ENCODE assay signal across 8 mouse cellular contexts in the genomic region with DNA sequence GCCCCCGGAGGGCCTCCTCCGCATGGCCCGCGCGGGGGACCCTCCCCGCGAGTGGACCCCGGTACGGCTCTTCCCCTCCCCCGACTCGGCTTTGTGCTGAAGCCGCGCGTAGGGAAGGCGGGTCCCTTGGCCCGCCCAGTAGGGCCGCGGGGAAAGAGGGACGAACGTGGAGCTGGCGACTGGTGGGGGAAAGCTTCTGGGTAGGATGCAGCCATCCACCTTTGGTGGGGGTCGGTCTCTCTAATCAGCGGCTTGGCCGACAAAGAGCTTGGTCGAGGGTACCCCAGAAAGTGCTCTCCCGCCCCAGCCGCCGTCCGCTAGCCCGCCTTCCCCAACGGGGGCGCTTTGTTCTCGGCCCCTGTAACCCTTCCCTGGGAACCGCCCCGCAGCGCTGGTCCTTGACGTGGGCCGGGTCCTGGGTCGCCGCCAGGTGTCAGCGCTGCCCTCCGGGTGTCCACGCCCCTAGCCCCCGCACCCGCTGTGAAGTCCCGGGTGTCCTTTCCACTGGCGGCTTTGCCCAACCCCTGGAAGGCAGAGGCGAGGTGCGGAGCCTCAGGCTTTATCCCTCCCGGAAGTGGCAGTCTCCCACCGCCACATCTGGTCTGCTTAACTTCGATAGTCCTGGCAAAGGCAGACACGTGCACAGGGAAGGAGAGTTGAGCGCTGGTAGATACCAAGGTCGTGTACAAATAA. TPM values are rescaled to one million over a fixed set of nuclear protein-coding genes. Genes with fewer than 3 reads are reported as not detected.
A peak's percentile ranks its signal among the peaks of the same experiment; 100 is the strongest.
DNase-seq lines count a peak whose midpoint lies in the region; ATAC-seq lines count a peak whose summit lies in the region.

No protein-coding gene starts in this region.

- H3K4me1 ChIP-seq in heart, embryonic 15.5 days (replicated peaks) = peaks cover 22% of the 10 kb centered on the region

- peak overlapping the region; percentile 95 for H3K4me2 ChIP-seq in heart, embryonic 15.5 days

- ATAC-seq in heart, embryonic 15.5 days (replicated peaks; ENCODE audit: insufficient number of reproducible peaks, insufficient read depth, low FRiP score, low read depth) = peak; percentile 24; the same call in 1 of the 2 replicates
- peak; percentile 22; the same call in 1 of the 2 replicates for ATAC-seq in megakaryocyte, adult 5-6 weeks (ENCODE audit: poor library complexity, severe bottlenecking)

- peak; percentile 75 for DNase-seq in 3T3-L1 (ENCODE audit: low read depth, low spot score)
- peak; percentile 69 for DNase-seq in Muller cell, postnatal 12 days (ENCODE audit: inconsistent ontology term)
- peak; percentile 46 for DNase-seq in embryo, embryonic 11.5 days (ENCODE audit: low read depth, low spot score)
- DNase-seq in kidney, postnatal 14 days = peak; percentile 61
- DNase-seq in spleen, postnatal 10 days (ENCODE audit: low spot score in 2 of 2) = peak; percentile 35 to 57
- no peak for DNase-seq in frontal cortex, postnatal 36 days (ENCODE audit: low spot score in 2 of 2)

- no peaks in the 10 kb centered on the region for H3K27me3 ChIP-seq in heart, embryonic 15.5 days

- H3K36me3 ChIP-seq in heart, embryonic 15.5 days = no peaks in the 10 kb centered on the region

- H3K4me3 ChIP-seq in heart, embryonic 15.5 days = peak overlapping the region; percentile 68

- H3K27ac ChIP-seq in heart, embryonic 15.5 days = peak overlapping the region; percentile 66

- WGBS in heart, embryonic 15.5 days = under 1% methylated on average over 49 of the region's 55 CpGs

- H3K9me3 ChIP-seq in heart, embryonic 15.5 days (replicated peaks) = no peaks in the 10 kb centered on the region

- peak overlapping the region; percentile 74 for H3K9ac ChIP-seq in heart, embryonic 15.5 days

RNA-seq across cellular contexts. Expression of a gene that starts 1.5 kb away (rescaled TPM):
- 33.9 and 48.6 TPM in 2 replicates for polyA plus RNA-seq in heart, embryonic 15.5 days (2015; fragmentation: Nextera tagmentation; extraction: Ambion mirVana)
- 0.55 and 0.83 TPM in 2 replicates for total RNA-seq in megakaryocyte, adult 5-6 weeks (2015)
- total RNA-seq in megakaryocyte, adult 5-6 weeks (2017) = 0.77 and 1.2 TPM in 2 replicates

Comparison
In these comparisons a context has a peak if more than half of its experiments do, and no peak if none do; other contexts are left out.
1. DNase-seq: peak in 3T3-L1 (single experiment), Muller cell, postnatal 12 days (single experiment), embryo, embryonic 11.5 days (single experiment), kidney, postnatal 14 days (single experiment) and spleen, postnatal 10 days (2 of 2); none in frontal cortex, postnatal 36 days (0 of 2).